Mouse (Mus musculus): ENCODE measurements around the gene Wdr25. TPM values are rescaled to one million over a fixed set of nuclear protein-coding genes. Genes with fewer than 3 reads are reported as not detected.

Gene Wdr25
- polyA plus RNA-seq, 1 experiment from 2014 or later: 5.6 TPM

DNA sequence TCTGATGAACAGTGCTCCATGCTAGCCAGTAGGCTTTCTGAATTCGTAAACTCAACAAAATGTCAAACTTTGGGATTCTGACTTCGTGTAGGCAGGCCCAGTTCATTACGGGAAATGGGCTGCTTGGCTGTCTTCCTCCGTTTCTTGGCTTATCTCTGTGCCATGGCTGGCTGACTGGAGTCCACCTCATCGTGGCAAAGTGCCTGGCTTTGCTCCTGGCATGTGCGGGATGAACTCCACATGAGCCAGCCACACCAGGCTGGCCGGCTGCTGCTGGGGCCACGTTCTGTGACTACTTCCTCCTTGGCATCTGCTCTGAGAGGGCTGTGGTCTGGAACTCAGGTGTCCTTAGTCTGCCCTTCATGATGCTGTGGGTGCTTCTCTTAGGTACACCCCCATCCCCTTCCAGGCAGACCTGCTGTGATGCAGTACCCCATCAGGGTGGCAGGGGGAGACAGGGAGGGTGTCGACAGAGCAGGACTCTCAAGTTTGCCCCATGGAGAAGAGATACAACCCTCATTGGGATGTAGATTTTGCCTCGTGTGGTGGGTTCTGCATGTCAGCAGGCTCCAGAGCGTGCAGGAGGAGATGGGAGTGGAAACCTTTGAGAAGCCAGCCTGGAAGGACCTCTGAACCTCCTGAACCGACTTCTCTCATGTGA lies 102.7 kb downstream of the Wdr25 start:
- Histone ChIP-seq H3K9ac (replicated peaks; ENCODE audit: low read length) (no peak overlapping the region), H3K4me3 (ENCODE audit: low read depth, low read length) (no peak overlapping the region), H3K27ac (replicated peaks; ENCODE audit: low read depth, low read length) (no peak overlapping the region), H3K9me3 (replicated peaks; ENCODE audit: control insufficient read depth, low read length) (no peaks in the 10 kb centered on the region), H3K4me2 (ENCODE audit: low read depth, low read length) (no peak overlapping the region), H3K4me1 (ENCODE audit: control insufficient read depth, insufficient read depth, low read length) (no peaks in the 10 kb centered on the region), H3K27me3 (ENCODE audit: control insufficient read depth, insufficient read depth, low read length) (no peaks in the 10 kb centered on the region), H3K36me3 (replicated peaks; ENCODE audit: control insufficient read depth, insufficient read depth, low read depth, low read length) (no peaks in the 10 kb centered on the region)
- 81% methylated on average over 12 of the region's 12 CpGs for WGBS
- ATAC-seq (replicated peaks; ENCODE audit: insufficient number of reproducible peaks, low FRiP score, low TSS enrichment, low read depth) (no peak), DNase-seq (ENCODE audit: low spot score) (no peak)

DNA sequence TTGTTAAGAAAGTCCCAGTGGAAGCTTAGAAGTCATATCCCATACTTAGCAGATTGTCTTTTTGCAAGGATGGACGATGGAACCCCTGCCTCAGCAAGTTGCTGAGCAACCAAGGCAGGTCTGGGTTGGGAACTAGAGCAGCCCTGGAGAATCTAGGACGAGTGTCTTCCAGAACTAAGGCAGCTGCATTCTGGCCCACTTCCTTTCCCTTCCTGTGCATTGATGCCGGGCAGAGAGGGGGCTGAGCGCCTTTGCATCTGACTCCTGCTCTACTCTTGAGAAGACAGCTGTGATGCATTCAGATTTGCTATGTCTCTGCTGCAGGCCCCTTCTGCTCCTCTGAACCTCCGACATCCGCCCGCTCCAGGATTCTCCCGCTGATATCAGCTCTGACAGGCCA lies 103.8 kb downstream of the Wdr25 start:
- H3K9ac ChIP-seq (replicated peaks; ENCODE audit: low read length): no peak overlapping the region
- H3K27me3 ChIP-seq (ENCODE audit: control insufficient read depth, insufficient read depth, low read length): no peaks in the 10 kb centered on the region
- no peak for DNase-seq (ENCODE audit: low spot score)
- H3K9me3 ChIP-seq (replicated peaks; ENCODE audit: control insufficient read depth, low read length): no peaks in the 10 kb centered on the region
- no peaks in the 10 kb centered on the region for H3K36me3 ChIP-seq (replicated peaks; ENCODE audit: control insufficient read depth, insufficient read depth, low read depth, low read length)
- WGBS: 75% methylated on average over 8 of the region's 8 CpGs
- H3K27ac ChIP-seq (replicated peaks; ENCODE audit: low read depth, low read length): no peak overlapping the region
- no peak overlapping the region for H3K4me2 ChIP-seq (ENCODE audit: low read depth, low read length)
- H3K4me1 ChIP-seq (ENCODE audit: control insufficient read depth, insufficient read depth, low read length): no peaks in the 10 kb centered on the region
- no peak for ATAC-seq (replicated peaks; ENCODE audit: insufficient number of reproducible peaks, low FRiP score, low TSS enrichment, low read depth)
- no peak overlapping the region for H3K4me3 ChIP-seq (ENCODE audit: low read depth, low read length)

- Histone ChIP-seq H3K9me3 (replicated peaks; ENCODE audit: control insufficient read depth, low read length) (no peaks in the 10 kb centered on the region), H3K27ac (replicated peaks; ENCODE audit: low read depth, low read length) (no peak overlapping the region), H3K36me3 (replicated peaks; ENCODE audit: control insufficient read depth, insufficient read depth, low read depth, low read length) (no peaks in the 10 kb centered on the region), H3K4me3 (ENCODE audit: low read depth, low read length) (no peak overlapping the region), H3K9ac (replicated peaks; ENCODE audit: low read length) (no peak overlapping the region), H3K27me3 (ENCODE audit: control insufficient read depth, insufficient read depth, low read length) (no peaks in the 10 kb centered on the region), H3K4me1 (ENCODE audit: control insufficient read depth, insufficient read depth, low read length) (no peaks in the 10 kb centered on the region), H3K4me2 (ENCODE audit: low read depth, low read length) (no peak overlapping the region)
- no peak for DNase-seq (ENCODE audit: low spot score)
- ATAC-seq (replicated peaks; ENCODE audit: insufficient number of reproducible peaks, low FRiP score, low TSS enrichment, low read depth): no peak
- WGBS: 71% methylated on average over 7 of the region's 7 CpGs
Observed at GRCm38 (mm10) chr12:109002978-109003377, 109.5 kb downstream of the Wdr25 start.

DNA sequence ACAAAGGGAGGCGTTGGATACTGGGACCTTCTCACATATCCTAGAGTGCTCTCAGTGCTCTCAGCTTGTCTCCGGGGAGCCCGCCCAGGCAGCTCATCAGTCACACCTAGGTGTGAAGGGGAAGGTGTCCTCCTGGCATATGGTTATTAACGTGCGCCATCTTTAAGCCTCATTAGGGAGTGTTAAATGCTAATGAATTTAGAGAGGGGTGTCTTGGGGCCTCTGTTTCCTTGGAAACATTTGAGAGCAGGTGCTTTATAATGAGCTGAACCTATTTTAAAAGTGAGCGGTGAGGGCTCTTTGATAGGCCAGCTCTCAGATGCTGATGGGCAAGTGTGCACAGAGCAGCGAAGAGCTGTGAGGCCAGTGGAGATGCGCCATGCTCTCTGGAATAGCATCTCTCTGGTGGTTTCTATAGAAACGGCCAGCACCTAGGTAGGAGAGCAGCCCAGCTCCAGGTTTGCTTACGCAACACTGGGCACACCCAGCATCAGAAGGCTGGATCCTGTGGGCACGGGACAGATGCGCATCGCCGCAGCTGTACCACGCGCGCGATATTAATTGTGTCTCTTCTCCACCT lies 116.7 kb downstream of the Wdr25 start:
- Histone ChIP-seq H3K9me3 (replicated peaks; ENCODE audit: control insufficient read depth, low read length) (no peaks in the 10 kb centered on the region), H3K9ac (replicated peaks; ENCODE audit: low read length) (no peak overlapping the region), H3K27me3 (ENCODE audit: control insufficient read depth, insufficient read depth, low read length) (no peaks in the 10 kb centered on the region), H3K4me1 (ENCODE audit: control insufficient read depth, insufficient read depth, low read length) (no peaks in the 10 kb centered on the region), H3K4me3 (ENCODE audit: low read depth, low read length) (no peak overlapping the region), H3K36me3 (replicated peaks; ENCODE audit: control insufficient read depth, insufficient read depth, low read depth, low read length) (no peaks in the 10 kb centered on the region), H3K4me2 (ENCODE audit: low read depth, low read length) (no peak overlapping the region), H3K27ac (replicated peaks; ENCODE audit: low read depth, low read length) (no peak overlapping the region)
- DNase-seq (ENCODE audit: low spot score) (no peak), ATAC-seq (replicated peaks; ENCODE audit: insufficient number of reproducible peaks, low FRiP score, low TSS enrichment, low read depth) (no peak)
- 85% methylated on average over 18 of the region's 18 CpGs for WGBS

GRCm38 (mm10) chr12:109022181-109022691 lies 128.8 kb downstream of the Wdr25 start:
- H3K4me3 ChIP-seq (ENCODE audit: low read depth, low read length): no peak overlapping the region
- ATAC-seq (replicated peaks; ENCODE audit: insufficient number of reproducible peaks, low FRiP score, low TSS enrichment, low read depth) (no peak), DNase-seq (ENCODE audit: low spot score) (no peak)
- 83% methylated on average over 10 of the region's 10 CpGs for WGBS
- H3K4me1 ChIP-seq (ENCODE audit: control insufficient read depth, insufficient read depth, low read length): no peaks in the 10 kb centered on the region
- H3K9ac ChIP-seq (replicated peaks; ENCODE audit: low read length): no peak overlapping the region
- no peaks in the 10 kb centered on the region for H3K36me3 ChIP-seq (replicated peaks; ENCODE audit: control insufficient read depth, insufficient read depth, low read depth, low read length)
- no peaks in the 10 kb centered on the region for H3K27me3 ChIP-seq (ENCODE audit: control insufficient read depth, insufficient read depth, low read length)
- no peaks in the 10 kb centered on the region for H3K9me3 ChIP-seq (replicated peaks; ENCODE audit: control insufficient read depth, low read length)
- H3K4me2 ChIP-seq (ENCODE audit: low read depth, low read length): no peak overlapping the region
- no peak overlapping the region for H3K27ac ChIP-seq (replicated peaks; ENCODE audit: low read depth, low read length)

DNA sequence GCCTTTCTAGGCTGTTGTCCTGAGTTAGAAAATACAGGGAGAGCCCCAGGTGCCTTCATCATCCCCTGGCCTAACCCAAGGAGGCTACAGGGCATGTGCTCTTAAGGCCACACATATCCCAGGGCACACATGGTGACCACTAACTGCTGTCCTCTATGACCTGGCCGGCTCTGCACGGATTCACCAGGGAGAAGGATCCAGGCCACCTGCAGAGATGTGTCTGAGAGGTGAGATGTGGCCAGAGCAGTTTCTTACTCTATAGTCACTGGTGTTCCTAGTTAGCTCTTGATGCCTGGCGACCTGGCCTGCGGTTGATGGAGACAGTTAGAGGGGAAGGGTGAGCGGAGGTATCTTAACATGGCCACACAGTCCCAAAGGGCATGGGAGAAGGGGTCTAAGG lies 129.5 kb downstream of the Wdr25 start:
- ATAC-seq (replicated peaks; ENCODE audit: insufficient number of reproducible peaks, low FRiP score, low TSS enrichment, low read depth): no peak
- Histone ChIP-seq H3K4me3 (ENCODE audit: low read depth, low read length) (no peak overlapping the region), H3K9me3 (replicated peaks; ENCODE audit: control insufficient read depth, low read length) (no peaks in the 10 kb centered on the region), H3K4me1 (ENCODE audit: control insufficient read depth, insufficient read depth, low read length) (no peaks in the 10 kb centered on the region), H3K4me2 (ENCODE audit: low read depth, low read length) (no peak overlapping the region), H3K27ac (replicated peaks; ENCODE audit: low read depth, low read length) (no peak overlapping the region), H3K36me3 (replicated peaks; ENCODE audit: control insufficient read depth, insufficient read depth, low read depth, low read length) (no peaks in the 10 kb centered on the region), H3K27me3 (ENCODE audit: control insufficient read depth, insufficient read depth, low read length) (no peaks in the 10 kb centered on the region), H3K9ac (replicated peaks; ENCODE audit: low read length) (no peak overlapping the region)
- WGBS: 88% methylated on average over 5 of the region's 5 CpGs
- DNase-seq (ENCODE audit: low spot score): no peak

- no peaks in the 10 kb centered on the region for H3K36me3 ChIP-seq (replicated peaks; ENCODE audit: control insufficient read depth, insufficient read depth, low read depth, low read length)
- no peak overlapping the region for H3K4me2 ChIP-seq (ENCODE audit: low read depth, low read length)
- H3K4me1 ChIP-seq (ENCODE audit: control insufficient read depth, insufficient read depth, low read length): no peaks in the 10 kb centered on the region
- H3K9me3 ChIP-seq (replicated peaks; ENCODE audit: control insufficient read depth, low read length): no peaks in the 10 kb centered on the region
- no peak overlapping the region for H3K9ac ChIP-seq (replicated peaks; ENCODE audit: low read length)
- no peaks in the 10 kb centered on the region for H3K27me3 ChIP-seq (ENCODE audit: control insufficient read depth, insufficient read depth, low read length)
- H3K27ac ChIP-seq (replicated peaks; ENCODE audit: low read depth, low read length): no peak overlapping the region
- ATAC-seq (replicated peaks; ENCODE audit: insufficient number of reproducible peaks, low FRiP score, low TSS enrichment, low read depth) (no peak), DNase-seq (ENCODE audit: low spot score) (no peak)
- 54% methylated on average over 9 of the region's 9 CpGs for WGBS
- no peak overlapping the region for H3K4me3 ChIP-seq (ENCODE audit: low read depth, low read length)
Observed at GRCm38 (mm10) chr12:109023780-109024179, 130.3 kb downstream of the Wdr25 start.

DNA sequence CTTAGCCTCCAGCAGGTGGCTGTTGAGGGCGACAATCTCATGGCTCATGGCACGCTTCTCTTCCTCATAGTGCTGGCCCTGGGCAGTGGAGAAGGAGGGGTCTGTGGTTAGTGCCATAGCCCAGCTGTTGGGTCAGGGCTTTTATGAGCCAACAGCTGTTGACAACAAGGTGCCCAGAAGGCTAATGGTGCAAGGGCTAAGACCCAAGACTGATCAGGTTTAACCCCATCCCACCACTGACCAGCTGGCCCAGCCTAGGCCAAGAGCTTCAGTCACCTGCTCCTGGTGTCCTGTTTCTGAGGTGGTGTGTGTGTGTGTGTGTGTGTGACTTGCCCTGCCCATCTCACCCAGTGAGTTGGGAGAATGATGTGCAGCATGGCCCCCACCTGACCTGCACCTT lies 143.6 kb downstream of the Wdr25 start:
- no peaks in the 10 kb centered on the region for H3K36me3 ChIP-seq (replicated peaks; ENCODE audit: control insufficient read depth, insufficient read depth, low read depth, low read length)
- 0 out of 2 replicates have a peak, but pooled peaks cover 2% of the 10 kb centered on the region for H3K9me3 ChIP-seq (replicated peaks; ENCODE audit: control insufficient read depth, low read length)
- no peak overlapping the region for H3K4me2 ChIP-seq (ENCODE audit: low read depth, low read length)
- H3K27me3 ChIP-seq (ENCODE audit: control insufficient read depth, insufficient read depth, low read length): peaks cover 20% of the 10 kb centered on the region
- WGBS: 89% methylated on average over 2 of the region's 2 CpGs
- ATAC-seq (replicated peaks; ENCODE audit: insufficient number of reproducible peaks, low FRiP score, low TSS enrichment, low read depth): no peak
- H3K27ac ChIP-seq (replicated peaks; ENCODE audit: low read depth, low read length): no peak overlapping the region
- H3K4me3 ChIP-seq (ENCODE audit: low read depth, low read length): no peak overlapping the region
- H3K9ac ChIP-seq (replicated peaks; ENCODE audit: low read length): no peak overlapping the region
- no peak for DNase-seq (ENCODE audit: low spot score)
- H3K4me1 ChIP-seq (ENCODE audit: control insufficient read depth, insufficient read depth, low read length): peaks cover 3% of the 10 kb centered on the region; the same call in 1 of the 2 replicates

All from embryonic facial prominence, embryonic 11.5 days (tissue).